Comparison of ENCODE assay signal across 22 mouse cellular contexts in genomic region chr17:8447676-8448192, GRCm38 (mm10). TPM values are rescaled to one million over a fixed set of nuclear protein-coding genes. Genes with fewer than 3 reads are reported as not detected.
A peak's percentile ranks its signal among the peaks of the same experiment; 100 is the strongest.
DNase-seq lines count a peak whose midpoint lies in the region; ATAC-seq and TF ChIP-seq lines count a peak whose summit lies in the region.
"Had no signal": no experiment of that assay in that cellular context is flagged by ENCODE, and none has a peak within 500 bp of the region (broad histone marks: within the 10 kb centered on the region; RNA-seq: fewer than 3 reads in every experiment).

No protein-coding gene starts in this region.

- intact Hi-C loops in left cerebral cortex, postnatal 4 days (cut with DNase I), result no loop called here
- intact Hi-C loops in left cerebral cortex, postnatal 10 days (cut with DNase I), result no loop called here

- H3K4me1 ChIP-seq in midbrain, postnatal 0 days (ENCODE audit: insufficient read depth, low read length), result no peaks in the 10 kb centered on the region
- H3K4me1 ChIP-seq: intestine, embryonic 15.5 days had no signal

- H3K4me2 ChIP-seq in midbrain, postnatal 0 days (ENCODE audit: low read depth, low read length, poor library complexity, severe bottlenecking), result no peak overlapping the region
- H3K4me2 ChIP-seq: intestine, embryonic 15.5 days had no signal

- H3K27ac ChIP-seq in midbrain, postnatal 0 days (ENCODE audit: low read depth, low read length), result no peak overlapping the region
- H3K27ac ChIP-seq: embryonic facial prominence, embryonic 10.5 days; intestine, embryonic 15.5 days; macrophage had no signal

- no peaks in the 10 kb centered on the region for H3K36me3 ChIP-seq in midbrain, postnatal 0 days (ENCODE audit: insufficient read depth, low read length)
- H3K36me3 ChIP-seq: embryonic facial prominence, embryonic 10.5 days; intestine, embryonic 15.5 days had no signal

- H3K9ac ChIP-seq in midbrain, postnatal 0 days (replicated peaks; ENCODE audit: low read length, poor library complexity, severe bottlenecking), result no peak overlapping the region
- H3K9ac ChIP-seq: intestine, embryonic 15.5 days had no signal

- DNase-seq in cerebellum, postnatal 14 days, result peak; percentile 50 to 51
- no peak for DNase-seq in cerebellum, adult 11 months
- peak; percentile 38 for DNase-seq in left cerebral cortex, postnatal 4 days
- DNase-seq in left cerebral cortex, postnatal 10 days (ENCODE audit: extremely low spot score in 1 of 2, low spot score in 2 of 2), result no peak
- peak; percentile 24 for DNase-seq in kidney, adult 9 months
- DNase-seq in urinary bladder, postnatal 4 days (ENCODE audit: low spot score in 2 of 2), result no peak
- no peak for DNase-seq in midbrain, postnatal 0 days (ENCODE audit: low spot score)
- DNase-seq: cerebellum, adult 11-12 months; layer of hippocampus, adult 9-11 months; lung, adult 2 months; midbrain, embryonic 14.5 days; right cerebral cortex, postnatal 14 days had no signal

- WGBS in midbrain, postnatal 0 days, result 60% methylated on average over 9 of the region's 9 CpGs

- ATAC-seq in midbrain, postnatal 0 days (ENCODE audit: low FRiP score), result no peak
- ATAC-seq: intestine, embryonic 15.5 days had no signal

- H3K27me3 ChIP-seq in midbrain, postnatal 0 days (ENCODE audit: insufficient read depth, low read length), result no peaks in the 10 kb centered on the region
- H3K27me3 ChIP-seq: intestine, embryonic 15.5 days had no signal

- H3K4me3 ChIP-seq in midbrain, postnatal 0 days (ENCODE audit: low read depth, low read length), result no peak overlapping the region
- H3K4me3 ChIP-seq: embryonic facial prominence, embryonic 10.5 days; erythroblast, embryonic 14.5 days; intestine, embryonic 15.5 days had no signal

- H3K9me3 ChIP-seq in midbrain, postnatal 0 days (ENCODE audit: low read length), result no peaks in the 10 kb centered on the region
- H3K9me3 ChIP-seq: embryonic facial prominence, embryonic 10.5 days; intestine, embryonic 15.5 days had no signal

- TF ChIP-seq CTCF in midbrain, postnatal 0 days (IDR thresholded peaks at IDR 0.05), result no peak

RNA-seq across cellular contexts. Expression of gene T, which starts 13.5 kb away (rescaled TPM):
- under 1 TPM; 0.18 to 0.79 TPM for total RNA-seq in left cerebral cortex, postnatal 4 days (2021)
- total RNA-seq in left cerebral cortex, postnatal 10 days (2021), result under 1 TPM in 1 of 2 experiments, not detected in 1; 0.51 TPM
- 0.11 and 1.9 TPM in 2 replicates for total RNA-seq in midbrain, postnatal 0 days (2014; rRNA removed)
- 0.25 and 0.35 TPM in 2 replicates for polyA plus RNA-seq in midbrain, postnatal 0 days (2015; fragmentation: Nextera tagmentation; extraction: Ambion mirVana)
- total RNA-seq: hematopoietic stem cell, adult 5-6 weeks; left cerebral cortex, postnatal 25 days; liver, adult 2 months had no signal
- polyA plus RNA-seq: C2C12; erythroblast, embryonic 14.5 days; gonadal fat pad, adult 2 months; liver, adult 2 months; macrophage; urinary bladder, adult 2 months had no signal

Comparison
In these comparisons a context has a peak if more than half of its experiments do, and no peak if none do; other contexts are left out.
1. DNase-seq: peak in cerebellum, postnatal 14 days (2 of 2), left cerebral cortex, postnatal 4 days (single experiment) and kidney, adult 9 months (single experiment); none in cerebellum, adult 11 months (single experiment), left cerebral cortex, postnatal 10 days (0 of 2), urinary bladder, postnatal 4 days (0 of 2) and midbrain, postnatal 0 days (single experiment).